ENCODE assay signal across 8 mouse cellular contexts in the genomic region with DNA sequence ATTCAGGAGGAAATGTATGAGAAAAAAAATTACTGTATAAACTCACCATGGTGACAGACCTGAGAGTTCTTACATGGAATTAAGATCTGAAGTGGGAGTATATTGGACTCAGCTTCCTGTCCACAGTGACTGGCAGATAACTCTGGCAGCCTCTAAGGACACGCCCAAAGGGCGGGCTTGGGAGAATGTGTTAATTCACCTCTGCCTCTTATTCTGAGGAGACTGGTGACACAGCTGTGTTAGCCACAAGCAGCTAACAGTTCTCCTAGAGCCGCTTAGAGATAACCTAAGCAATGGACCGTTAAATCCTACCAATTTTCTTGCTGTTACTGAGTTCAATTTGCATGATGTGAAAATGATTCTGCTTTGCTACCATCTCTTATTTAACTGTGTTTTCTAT.
DNase-seq lines count a peak whose midpoint lies in the region; ATAC-seq and TF ChIP-seq lines count a peak whose summit lies in the region.

No protein-coding gene starts in this region.

- H3K4me3 ChIP-seq in kidney, adult 2 months (ENCODE audit: insufficient read depth, low read depth, low read length), result no peak overlapping the region
- H3K4me3 ChIP-seq in kidney, embryonic 16.5 days (ENCODE audit: low read length), result no peak overlapping the region
- H3K4me3 ChIP-seq in heart, embryonic 14.5 days (ENCODE audit: control insufficient read depth in 1 of 2, insufficient read depth in 1 of 2, low read depth in 1 of 2, low read length in 2 of 2), result no peak overlapping the region
- H3K4me3 ChIP-seq in lung, embryonic 16.5 days (ENCODE audit: low read length), result no peak overlapping the region

- ATAC-seq in kidney, embryonic 16.5 days (ENCODE audit: low FRiP score, low TSS enrichment), result no peak
- ATAC-seq in heart, embryonic 14.5 days (ENCODE audit: insufficient number of reproducible peaks, insufficient read depth, low FRiP score, low read depth), result 0 out of 2 replicates have a peak, but pooled peaks have one; percentile 36
- ATAC-seq in lung, embryonic 16.5 days (ENCODE audit: low read depth), result peak; percentile 46; the same call in 1 of the 2 replicates

- H3K9ac ChIP-seq in kidney, embryonic 16.5 days (replicated peaks; ENCODE audit: low read length), result no peak overlapping the region
- no peak overlapping the region for H3K9ac ChIP-seq in heart, embryonic 14.5 days (ENCODE audit: low read length)
- H3K9ac ChIP-seq in lung, embryonic 16.5 days (ENCODE audit: low read length), result no peak overlapping the region

- DNase-seq in kidney, adult 2 months, result peak; percentile 31
- peak; percentile 87 for DNase-seq in adipocyte (ENCODE audit: low spot score)
- no peak for DNase-seq in frontal cortex, adult 2 months (ENCODE audit: extremely low spot score in 1 of 2, low spot score in 1 of 2)
- no peak for DNase-seq in layer of hippocampus, postnatal 10 days (ENCODE audit: low spot score in 2 of 2)
- no peak for DNase-seq in thymus, postnatal 25 days

- no peaks in the 10 kb centered on the region for H3K9me3 ChIP-seq in kidney, embryonic 16.5 days (ENCODE audit: low read length)
- no peaks in the 10 kb centered on the region for H3K9me3 ChIP-seq in heart, embryonic 14.5 days (ENCODE audit: control insufficient read depth, low read length)
- H3K9me3 ChIP-seq in lung, embryonic 16.5 days (ENCODE audit: control insufficient read depth, low read length), result no peaks in the 10 kb centered on the region

- no peak for TF ChIP-seq POLR2A in kidney, adult 2 months (IDR thresholded peaks at IDR 0.05; ENCODE audit: low read depth, low read length)

- no peak overlapping the region for H3K27ac ChIP-seq in kidney, adult 2 months (ENCODE audit: insufficient read depth, low read depth, low read length)
- no peak overlapping the region for H3K27ac ChIP-seq in kidney, embryonic 16.5 days (ENCODE audit: low read length)
- H3K27ac ChIP-seq in heart, embryonic 14.5 days (replicated peaks in 1 of 2; ENCODE audit: control insufficient read depth in 1 of 2, insufficient read depth in 1 of 2, low read depth in 2 of 2, low read length in 2 of 2), result no peak overlapping the region; a peak in 1 of 4 replicates
- no peak overlapping the region for H3K27ac ChIP-seq in lung, embryonic 16.5 days (ENCODE audit: low read length)

- WGBS in kidney, adult 2 months, result 53% methylated on average over 4 of the region's 4 CpGs
- WGBS in kidney, embryonic 16.5 days, result 41% methylated on average over 4 of the region's 4 CpGs
- 5% methylated on average over 4 of the region's 4 CpGs for WGBS in heart, embryonic 14.5 days
- WGBS in lung, embryonic 16.5 days, result 36% methylated on average over 4 of the region's 4 CpGs

- TF ChIP-seq CTCF in kidney, adult 2 months (conservative IDR thresholded peaks at IDR 0.05; ENCODE audit: insufficient read depth, insufficient read length, low read depth, low read length), result no peak

- H3K27me3 ChIP-seq in kidney, adult 2 months (replicated peaks; ENCODE audit: control insufficient read depth, insufficient read depth, low read length), result no peaks in the 10 kb centered on the region
- no peaks in the 10 kb centered on the region for H3K27me3 ChIP-seq in kidney, embryonic 16.5 days (ENCODE audit: insufficient read depth, low read length)
- H3K27me3 ChIP-seq in heart, embryonic 14.5 days (ENCODE audit: control insufficient read depth, insufficient read depth, low read length), result no peaks in the 10 kb centered on the region
- H3K27me3 ChIP-seq in lung, embryonic 16.5 days (ENCODE audit: control insufficient read depth, insufficient read depth, low read depth, low read length), result no peaks in the 10 kb centered on the region

- H3K36me3 ChIP-seq in kidney, adult 2 months (ENCODE audit: control insufficient read depth, insufficient read depth, low read length), result peaks cover 2% of the 10 kb centered on the region; the same call in 1 of the 2 replicates
- peaks cover 15% of the 10 kb centered on the region; the same call in 1 of the 2 replicates for H3K36me3 ChIP-seq in kidney, embryonic 16.5 days (ENCODE audit: insufficient read depth, low read length)
- peaks cover 8% of the 10 kb centered on the region; the same call in 1 of the 2 replicates for H3K36me3 ChIP-seq in heart, embryonic 14.5 days (ENCODE audit: control insufficient read depth, insufficient read depth, low read length)
- peaks cover 13% of the 10 kb centered on the region; the same call in 1 of the 2 replicates for H3K36me3 ChIP-seq in lung, embryonic 16.5 days (ENCODE audit: control insufficient read depth, insufficient read depth, low read length)

- H3K4me2 ChIP-seq in kidney, embryonic 16.5 days (replicated peaks; ENCODE audit: low read depth, low read length), result no peak overlapping the region
- H3K4me2 ChIP-seq in heart, embryonic 14.5 days (ENCODE audit: low read length), result no peak overlapping the region; the same call in 1 of the 2 replicates
- no peak overlapping the region for H3K4me2 ChIP-seq in lung, embryonic 16.5 days (ENCODE audit: low read depth, low read length)

- no peaks in the 10 kb centered on the region for H3K4me1 ChIP-seq in kidney, adult 2 months (ENCODE audit: control insufficient read depth, insufficient read depth, low read length)
- peaks cover 12% of the 10 kb centered on the region; the same call in 1 of the 2 replicates for H3K4me1 ChIP-seq in kidney, embryonic 16.5 days (ENCODE audit: insufficient read depth, low read length)
- H3K4me1 ChIP-seq in heart, embryonic 14.5 days (ENCODE audit: control insufficient read depth in 2 of 2, insufficient read depth in 2 of 2, low read length in 2 of 2), result peaks cover 16 to 35% of the 10 kb centered on the region in 2 experiments
- peaks cover 7% of the 10 kb centered on the region for H3K4me1 ChIP-seq in lung, embryonic 16.5 days (replicated peaks; ENCODE audit: control insufficient read depth, insufficient read depth, low read length)

Comparison
In these comparisons a context has a peak if more than half of its experiments do, and no peak if none do; other contexts are left out.
1. DNase-seq: peak in kidney, adult 2 months (single experiment) and adipocyte (single experiment); none in frontal cortex, adult 2 months (0 of 2), layer of hippocampus, postnatal 10 days (0 of 2) and thymus, postnatal 25 days (single experiment).